Mouse (Mus musculus) heart, postnatal 36 days (tissue): ENCODE results near the gene Usp2. TPM values are rescaled to one million over a fixed set of nuclear protein-coding genes. Genes with fewer than 3 reads are reported as not detected.

Experiments
- DNase-seq, 2 experiments: peaks; one replicate each; pipeline ENCODE4 v3.0.0; 2021 to 2022
- intact Hi-C: fragments of 180-260 bp; cut with DNase I; formaldehyde crosslinking; loops from one replicate; pipeline ENCODE4 v1.15.1; 2025
- total RNA-seq, 2 experiments: library from RNA; stranded (reverse); gene quantifications; 2 replicates each; pipeline ENCODE4 v1.2.3; 2021

The Usp2 gene
- total RNA-seq, 2 experiments from 2014 or later, result 137 to 198 TPM

DNA sequence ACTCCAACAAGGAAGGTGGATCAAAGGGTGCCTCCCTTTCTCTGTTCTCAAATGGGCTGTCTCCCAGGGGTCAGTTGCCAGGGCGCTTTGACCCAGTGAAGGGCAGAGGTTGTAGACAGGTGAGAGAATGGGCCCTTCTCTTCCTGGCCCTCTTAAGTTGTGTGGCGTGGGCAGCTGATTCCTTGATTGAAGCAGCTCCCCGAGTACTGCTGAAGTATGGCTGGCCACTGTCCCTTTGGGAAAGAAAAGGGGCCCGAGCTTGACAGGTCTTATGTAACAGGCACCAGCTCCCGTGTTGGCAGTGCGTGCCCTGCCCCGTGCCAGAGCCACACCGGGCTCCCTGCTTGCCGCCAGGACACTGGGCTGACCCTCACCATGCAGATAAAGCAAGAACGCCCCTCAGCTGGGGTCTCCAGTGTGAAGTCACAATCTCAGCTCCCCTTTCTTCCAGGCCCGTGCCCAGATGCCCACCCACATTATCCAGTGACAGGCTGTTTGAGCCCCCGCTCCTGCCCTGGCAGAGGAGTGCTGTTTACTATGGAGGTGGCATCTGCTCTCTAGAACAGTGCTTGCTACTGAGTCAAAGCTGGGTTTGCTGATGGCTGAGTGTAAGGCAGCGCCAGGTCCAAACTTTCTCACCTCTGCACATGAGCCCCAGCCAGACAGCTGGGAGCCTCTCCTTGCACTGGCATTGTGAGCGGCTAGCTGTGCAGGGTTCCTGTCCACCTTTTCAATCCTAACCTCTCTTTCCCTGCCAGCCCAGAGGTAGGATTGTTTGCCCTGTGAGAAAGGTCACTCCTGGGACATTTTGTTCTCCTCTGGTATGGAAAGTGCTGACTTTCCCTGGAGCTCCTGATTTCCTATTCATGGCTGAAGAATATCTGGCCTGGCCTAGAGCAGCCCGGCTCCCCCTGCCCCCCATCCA lies 19.2 kb downstream of the Usp2 start:
- DNase-seq, result peak; percentile 67 to 77
- intact Hi-C loops, result loop anchor here (2.0 kb wide), 1 partner anchor 19 kb away; the partner anchor contains the start of gene Usp2

DNA sequence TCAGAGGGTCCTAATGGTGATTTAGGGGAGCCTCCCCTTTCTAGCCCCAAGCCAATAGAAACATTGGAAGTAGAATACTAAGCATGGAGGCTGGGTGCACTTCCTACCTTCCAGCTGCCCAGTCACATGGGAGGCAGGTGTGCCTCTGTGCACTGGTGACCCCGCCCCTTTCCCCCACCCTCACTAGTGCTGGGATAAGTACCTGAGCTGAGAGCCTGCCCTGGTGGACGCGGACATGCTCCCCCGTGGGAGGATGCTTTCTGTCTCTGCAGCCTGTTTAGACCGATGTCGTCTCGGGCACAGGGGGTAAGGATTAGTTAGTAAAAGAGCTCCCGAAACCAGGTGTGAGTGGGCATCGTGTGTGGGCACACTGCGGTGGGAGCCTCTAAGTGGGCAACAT lies 20.1 kb downstream of the Usp2 start:
- DNase-seq, result no peak
- intact Hi-C loops, result no loop called here

DNA sequence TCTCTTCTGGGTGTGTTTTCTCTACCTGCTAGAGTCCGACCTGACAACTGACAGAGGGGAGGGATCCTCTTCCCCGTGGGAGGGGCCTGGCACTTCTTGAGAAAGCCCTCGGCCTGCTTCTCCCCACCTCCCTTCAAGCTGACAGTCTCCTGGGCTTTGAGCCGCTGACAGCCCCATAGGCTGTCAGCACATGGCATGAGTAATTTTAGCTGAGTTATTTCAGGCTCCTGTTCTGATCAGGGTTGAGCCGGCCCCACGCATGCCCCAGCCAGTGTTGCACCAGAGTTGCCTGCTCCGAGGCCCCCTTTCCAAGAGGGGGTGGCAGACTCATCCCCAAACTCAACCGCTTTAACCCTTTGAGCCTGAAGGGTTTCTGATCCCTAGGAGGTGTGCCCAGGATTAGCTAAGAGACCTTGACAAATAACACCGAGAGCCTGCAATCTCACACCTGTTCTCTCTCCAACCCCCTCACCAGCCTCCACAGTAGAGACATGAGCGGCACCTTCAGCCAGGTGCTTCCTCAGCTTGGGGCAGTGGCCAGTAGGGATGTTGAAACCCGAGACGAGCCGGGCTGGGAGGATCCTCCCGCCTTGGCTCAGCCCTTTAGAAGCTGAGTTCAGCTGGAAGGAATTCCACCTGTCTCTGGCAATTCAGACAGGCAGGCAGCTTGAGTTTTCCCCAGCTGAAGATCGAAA lies 21.1 kb downstream of the Usp2 start:
- intact Hi-C loops, result no loop called here
- DNase-seq, result peak; percentile 44 to 56

DNA sequence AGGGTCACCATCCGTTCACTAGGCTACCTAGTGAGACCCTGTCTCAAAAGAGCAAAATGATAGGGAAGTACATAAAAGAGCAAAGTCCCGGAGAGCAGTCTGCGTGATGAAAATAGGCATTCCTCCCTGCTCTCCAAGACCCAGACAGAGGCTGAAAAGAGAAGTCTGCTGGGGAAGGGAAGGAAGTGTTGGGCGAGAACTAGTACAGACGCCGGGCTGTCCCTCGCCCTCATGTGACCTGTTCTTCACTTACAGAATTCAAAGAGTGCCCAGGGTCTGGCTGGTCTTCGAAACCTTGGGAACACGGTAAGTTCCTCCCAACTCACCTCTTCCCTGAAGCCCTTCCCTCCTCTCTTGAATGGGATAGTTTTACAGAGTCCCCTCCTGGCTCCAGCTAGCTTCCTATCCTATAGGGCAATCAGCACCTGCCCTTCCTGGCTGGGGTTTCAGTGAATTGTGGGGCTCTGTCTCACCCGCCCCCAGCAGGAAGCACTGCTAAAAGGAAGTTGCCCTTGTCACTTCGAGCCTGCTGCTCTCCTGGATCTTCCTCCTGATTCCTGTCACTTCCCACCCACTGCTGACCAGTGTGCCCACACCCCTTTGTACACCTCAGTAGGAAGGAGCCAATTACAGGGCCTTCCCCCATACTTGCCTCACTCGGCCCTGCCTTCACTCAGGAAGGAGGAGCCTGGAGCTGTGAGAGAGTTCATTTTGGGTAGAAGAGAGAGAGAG lies 22.2 kb downstream of the Usp2 start:
- intact Hi-C loops, result no loop called here
- peak in 1 of 2 experiments; percentile 33 for DNase-seq

DNA sequence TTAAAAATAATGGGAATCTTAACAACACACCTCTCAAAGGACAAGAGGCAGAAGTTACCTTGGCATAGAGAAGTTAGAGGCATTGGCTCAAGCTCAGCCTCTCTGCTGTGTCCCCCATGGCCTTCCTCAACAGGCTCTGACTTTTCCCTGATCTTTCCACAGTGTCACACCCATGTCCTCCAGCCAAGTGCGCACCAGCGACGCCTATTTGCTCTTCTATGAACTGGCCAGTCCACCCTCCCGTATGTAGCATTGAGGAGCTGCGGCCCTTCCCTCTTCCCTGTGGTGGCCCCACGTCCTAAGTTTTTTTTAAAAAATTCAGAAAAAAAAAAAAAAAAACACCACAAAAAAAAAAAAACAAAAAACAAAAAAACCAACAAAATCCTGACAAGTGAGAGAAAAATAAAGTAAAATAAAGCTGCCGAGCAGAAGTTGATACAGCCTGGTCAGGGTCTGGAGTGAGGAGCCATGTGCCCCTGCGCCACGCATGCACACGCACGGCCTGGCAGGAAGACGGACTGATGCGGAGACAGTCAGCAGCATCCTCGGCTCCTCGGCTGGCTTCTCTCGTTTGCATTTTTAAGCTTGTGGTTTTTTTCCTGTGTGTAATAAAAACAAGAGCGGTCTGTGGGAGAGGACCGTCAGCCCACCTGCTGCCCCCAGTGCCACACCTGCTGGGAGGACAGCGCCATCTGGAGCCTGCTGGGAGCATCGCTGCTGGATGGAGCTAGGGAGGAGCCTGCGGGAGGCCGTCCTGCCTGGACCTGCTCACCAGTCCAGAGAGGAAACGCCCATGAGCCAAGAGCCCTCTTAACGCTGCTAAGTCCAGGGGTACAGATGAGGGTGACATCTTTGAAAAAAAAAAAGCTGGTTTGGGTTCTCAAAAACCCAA lies 27.0 kb downstream of the Usp2 start:
- peak; percentile 77 to 79 for DNase-seq
- intact Hi-C loops, result loop anchor here (2.0 kb wide), 1 partner anchor 19 kb away; no protein-coding TSS in a partner anchor

DNA sequence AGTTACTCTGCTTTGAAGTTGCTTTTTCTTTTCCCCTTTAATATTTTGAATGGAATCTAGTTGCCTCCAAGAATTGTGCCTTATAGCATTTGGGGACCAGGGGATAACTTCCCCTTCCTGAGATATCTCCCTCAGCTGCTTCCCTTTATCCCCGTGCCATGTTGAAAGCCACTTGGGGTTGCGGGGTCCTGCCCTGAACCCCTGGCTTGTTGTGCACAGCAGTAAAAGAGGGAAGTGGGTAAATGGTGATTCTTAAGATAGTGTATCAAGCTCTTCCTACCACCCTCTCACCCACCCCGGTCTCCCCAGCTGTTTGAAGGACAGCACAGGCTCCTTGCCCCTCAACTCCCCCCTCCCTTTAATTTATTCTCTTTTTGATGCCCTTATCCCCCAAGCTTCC lies 27.9 kb downstream of the Usp2 start:
- DNase-seq, result no peak
- intact Hi-C loops, result loop anchor here (2.0 kb wide), 1 partner anchor 20 kb away; no protein-coding TSS in a partner anchor

DNA sequence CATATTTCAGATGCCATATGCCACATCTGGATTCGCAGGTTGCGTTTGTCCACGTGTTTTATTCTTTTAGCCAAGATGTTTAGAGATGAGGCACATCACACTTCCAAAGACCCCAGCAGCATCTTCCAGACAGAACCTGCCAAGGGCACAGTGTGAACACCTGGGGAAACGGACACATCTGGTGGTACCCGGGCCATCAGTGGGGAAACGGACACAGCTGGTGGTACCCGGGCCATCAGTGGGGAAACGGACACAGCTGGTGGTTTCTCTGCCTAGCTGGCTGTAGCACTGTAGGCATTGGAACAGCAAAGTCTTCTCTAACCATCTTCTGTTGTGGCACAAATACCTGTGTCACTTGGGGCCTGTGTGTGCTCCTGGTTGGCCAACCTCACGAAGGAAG lies 29.0 kb downstream of the Usp2 start:
- no peak for DNase-seq
- intact Hi-C loops, result loop anchor here (2.0 kb wide), 1 partner anchor 21 kb away; no protein-coding TSS in a partner anchor

DNA sequence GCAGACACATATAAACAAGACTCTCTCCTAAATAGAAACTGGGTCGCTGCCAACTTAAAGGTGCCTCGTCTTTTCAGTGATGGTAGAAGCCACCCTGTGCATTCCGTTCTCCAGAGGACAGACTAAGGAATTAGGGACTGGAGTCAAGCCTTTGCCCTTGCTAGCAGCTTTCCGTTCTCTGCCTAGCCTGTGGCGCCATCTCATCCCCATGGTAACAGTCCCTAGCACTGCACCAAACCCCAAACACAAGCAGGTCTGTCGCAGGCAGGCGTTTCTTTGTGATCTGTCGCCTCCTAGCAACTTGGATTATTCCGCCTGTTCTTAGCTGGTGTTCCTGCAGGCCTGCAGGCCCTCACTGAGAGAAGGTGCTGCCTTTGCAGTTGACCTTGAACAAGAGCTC lies 29.7 kb downstream of the Usp2 start:
- peak in 1 of 2 experiments; percentile 36 for DNase-seq
- intact Hi-C loops, result no loop called here

DNA sequence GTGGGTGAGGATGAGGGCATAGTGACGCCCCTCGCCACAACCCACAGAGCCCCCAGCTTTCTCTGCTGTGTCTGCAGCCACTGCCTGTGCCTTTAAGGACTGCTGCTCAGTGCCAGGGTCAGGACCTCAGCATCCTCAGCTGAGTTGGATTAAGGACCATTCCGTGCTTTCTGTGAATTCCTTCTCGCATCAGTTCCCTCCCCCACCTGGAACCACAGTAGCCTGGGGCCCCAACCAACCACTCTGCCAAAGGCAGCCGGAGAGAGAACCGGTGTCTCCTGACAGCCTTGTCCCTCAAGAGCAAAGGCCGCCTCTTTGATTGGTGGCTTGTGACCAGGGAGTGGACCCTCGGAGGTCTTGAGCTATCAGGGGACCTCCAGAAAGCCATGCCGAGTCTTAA lies 34.7 kb downstream of the Usp2 start, which contains the start of gene Mfrp:
Gene Mfrp, plus strand, starts transcription at position 240 of the 400 bp plus-strand sequence.
- intact Hi-C loops, result no loop called here
- no peak for DNase-seq

DNA sequence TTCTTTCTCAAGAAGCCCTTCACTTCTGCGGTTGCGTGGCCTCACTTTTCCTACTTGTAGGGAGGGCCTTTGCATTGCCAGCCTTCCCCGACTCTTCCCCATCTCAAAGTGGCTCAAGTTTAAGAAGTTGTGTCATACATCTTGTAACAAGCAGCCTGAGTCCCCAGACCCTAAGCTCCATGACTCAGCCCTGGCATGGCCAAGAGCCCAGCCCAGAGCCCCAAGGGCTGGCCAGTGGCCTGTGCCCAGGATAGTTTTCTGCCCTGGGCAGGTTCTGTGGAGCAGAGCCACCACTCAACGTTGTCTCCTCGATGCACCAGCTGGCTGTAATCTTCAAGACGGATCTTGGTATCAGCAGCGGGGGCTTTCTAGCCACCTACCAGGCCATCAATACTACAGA lies 38.1 kb downstream of the Usp2 start:
- intact Hi-C loops, result no loop called here
- DNase-seq, result no peak

DNA sequence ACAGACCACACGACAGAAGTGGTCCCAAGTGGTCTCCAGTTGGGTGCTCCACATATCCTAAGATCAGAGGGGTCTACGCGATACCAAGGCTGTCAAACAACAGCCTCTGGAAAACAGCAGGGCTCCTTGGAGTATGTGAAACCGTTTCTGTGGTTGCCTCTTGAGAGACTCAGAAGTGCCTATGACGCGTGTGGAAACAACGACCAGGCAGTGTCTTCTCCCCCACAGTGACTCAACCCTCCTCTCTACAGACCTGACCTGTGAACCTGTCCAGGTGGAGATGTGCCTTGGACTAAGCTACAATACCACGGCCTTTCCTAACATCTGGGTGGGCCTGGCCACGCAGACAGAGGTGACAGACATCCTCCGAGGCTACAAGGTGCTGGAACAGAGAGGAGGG lies 39.0 kb downstream of the Usp2 start:
- DNase-seq, result no peak
- intact Hi-C loops, result loop anchor here (2.0 kb wide), 1 partner anchor 121 kb away; no protein-coding TSS in a partner anchor

DNA sequence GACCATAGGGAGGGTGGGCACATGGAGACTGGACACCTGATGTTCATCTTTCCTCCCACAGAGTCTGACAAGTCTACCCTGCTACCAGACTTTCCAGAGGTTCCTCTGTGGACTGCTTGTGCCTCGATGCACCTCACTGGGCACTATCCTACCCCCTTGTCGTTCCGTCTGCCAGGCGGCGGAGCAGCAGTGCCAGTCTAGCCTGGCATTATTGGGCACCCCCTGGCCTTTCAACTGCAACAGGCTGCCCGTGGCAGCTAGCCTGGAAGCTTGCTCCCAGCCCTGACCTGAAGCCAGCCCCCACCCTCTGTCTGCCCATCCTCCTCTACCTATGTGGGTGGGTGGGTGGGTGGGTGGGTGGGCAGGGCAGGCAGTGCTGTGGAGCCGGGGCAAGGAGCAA lies 39.4 kb downstream of the Usp2 start:
- no peak for DNase-seq
- intact Hi-C loops, result loop anchor here (2.0 kb wide), 1 partner anchor 121 kb away; no protein-coding TSS in a partner anchor

DNA sequence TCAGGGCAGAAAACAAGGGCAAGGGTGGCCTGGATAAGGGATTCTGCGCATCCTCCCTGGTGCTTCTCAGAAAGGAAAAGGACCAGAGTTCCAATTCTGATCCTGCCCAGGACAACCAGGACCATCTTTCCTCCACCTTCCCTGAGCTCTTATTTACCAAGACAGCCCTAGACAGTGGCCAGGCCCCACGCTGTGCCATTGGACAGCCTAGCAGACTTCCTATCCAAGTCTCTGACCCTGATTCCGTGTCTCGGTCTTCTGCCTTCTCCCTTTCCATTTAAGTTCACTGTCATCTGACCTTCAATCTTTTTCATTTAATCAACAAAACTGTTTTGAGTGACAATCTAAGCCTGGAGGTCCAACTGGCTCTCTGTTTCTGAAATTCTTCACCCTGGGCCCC lies 39.8 kb downstream of the Usp2 start:
- intact Hi-C loops, result loop anchor here (2.0 kb wide), 1 partner anchor 122 kb away; no protein-coding TSS in a partner anchor
- no peak for DNase-seq

DNA sequence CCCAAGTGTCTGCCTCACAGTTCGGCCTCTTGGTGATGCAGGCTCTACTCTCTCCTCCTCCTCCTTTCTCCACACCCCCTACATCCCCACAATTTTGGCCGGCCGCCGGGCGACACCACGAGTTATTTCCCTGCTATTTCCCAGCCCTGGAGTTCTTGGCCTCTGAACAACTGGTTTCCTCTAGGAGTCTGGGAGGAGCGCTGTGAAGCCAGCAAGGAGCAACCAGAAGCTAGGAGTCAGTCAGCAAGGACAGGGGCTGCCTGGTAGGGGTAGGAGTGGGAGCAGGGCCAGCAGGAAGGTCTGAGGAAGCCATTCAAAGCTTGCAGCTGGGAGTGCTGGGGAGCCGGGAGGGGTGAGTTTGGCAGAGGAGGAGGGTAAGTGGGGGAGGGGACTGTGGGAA lies 40.3 kb downstream of the Usp2 start, which contains the start of gene C1qtnf5:
Gene C1qtnf5, plus strand, starts transcription at position 136 of the 400 bp plus-strand sequence.
- peak; percentile 87 for DNase-seq
- intact Hi-C loops, result loop anchor here (2.0 kb wide), 1 partner anchor 122 kb away; no protein-coding TSS in a partner anchor

DNA sequence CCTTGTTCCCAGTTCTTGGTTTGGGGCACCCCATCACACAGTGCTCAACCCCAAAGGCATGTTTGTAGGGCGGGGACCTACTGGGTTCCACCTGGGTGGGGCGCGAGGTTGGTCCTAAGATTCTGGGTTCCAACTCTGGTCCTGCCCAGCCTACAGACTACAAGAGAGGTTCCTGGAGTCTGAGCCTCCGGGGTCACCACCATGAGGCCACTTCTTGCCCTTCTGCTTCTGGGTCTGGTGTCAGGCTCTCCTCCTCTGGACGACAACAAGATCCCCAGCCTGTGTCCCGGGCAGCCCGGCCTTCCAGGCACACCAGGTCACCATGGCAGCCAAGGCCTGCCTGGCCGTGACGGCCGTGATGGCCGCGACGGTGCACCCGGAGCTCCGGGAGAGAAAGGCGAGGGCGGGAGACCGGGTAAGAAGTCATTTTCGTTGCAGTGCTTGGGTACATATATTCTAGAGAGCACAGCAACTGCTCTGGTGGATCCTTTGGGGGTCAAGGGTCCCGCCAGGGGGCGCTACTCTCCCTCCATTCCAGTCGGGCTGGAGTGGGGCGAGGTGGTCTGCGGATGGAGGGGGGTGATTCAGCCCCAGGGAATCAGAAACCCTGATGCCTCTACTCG lies 40.8 kb downstream of the Usp2 start:
- intact Hi-C loops, result loop anchor here (2.0 kb wide), 1 partner anchor 123 kb away; no protein-coding TSS in a partner anchor
- peak; percentile 59 to 60 for DNase-seq

DNA sequence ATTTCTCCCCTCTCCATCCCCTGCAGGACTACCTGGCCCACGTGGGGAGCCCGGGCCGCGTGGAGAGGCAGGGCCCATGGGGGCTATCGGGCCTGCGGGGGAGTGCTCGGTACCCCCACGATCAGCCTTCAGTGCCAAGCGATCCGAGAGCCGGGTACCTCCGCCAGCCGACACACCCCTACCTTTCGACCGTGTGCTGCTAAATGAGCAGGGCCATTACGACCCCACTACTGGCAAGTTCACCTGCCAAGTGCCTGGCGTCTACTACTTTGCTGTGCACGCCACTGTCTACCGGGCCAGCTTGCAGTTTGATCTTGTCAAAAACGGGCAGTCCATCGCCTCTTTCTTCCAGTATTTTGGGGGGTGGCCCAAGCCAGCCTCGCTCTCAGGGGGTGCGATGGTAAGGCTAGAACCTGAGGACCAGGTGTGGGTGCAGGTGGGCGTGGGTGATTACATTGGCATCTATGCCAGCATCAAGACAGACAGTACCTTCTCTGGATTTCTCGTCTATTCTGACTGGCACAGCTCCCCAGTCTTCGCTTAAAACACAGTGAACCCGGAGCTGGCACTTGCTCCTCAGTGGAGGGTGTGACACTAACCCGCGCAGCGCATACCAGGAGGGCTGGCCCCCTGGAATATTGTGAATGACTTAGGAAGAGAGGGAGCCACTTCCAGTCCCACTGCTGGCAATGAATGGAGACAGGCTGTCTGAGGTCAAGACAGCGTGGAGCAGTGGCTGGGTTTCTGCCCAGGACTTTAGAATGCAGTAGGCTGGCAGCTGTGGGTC lies 41.6 kb downstream of the Usp2 start:
- intact Hi-C loops, result no loop called here
- no peak for DNase-seq

DNA sequence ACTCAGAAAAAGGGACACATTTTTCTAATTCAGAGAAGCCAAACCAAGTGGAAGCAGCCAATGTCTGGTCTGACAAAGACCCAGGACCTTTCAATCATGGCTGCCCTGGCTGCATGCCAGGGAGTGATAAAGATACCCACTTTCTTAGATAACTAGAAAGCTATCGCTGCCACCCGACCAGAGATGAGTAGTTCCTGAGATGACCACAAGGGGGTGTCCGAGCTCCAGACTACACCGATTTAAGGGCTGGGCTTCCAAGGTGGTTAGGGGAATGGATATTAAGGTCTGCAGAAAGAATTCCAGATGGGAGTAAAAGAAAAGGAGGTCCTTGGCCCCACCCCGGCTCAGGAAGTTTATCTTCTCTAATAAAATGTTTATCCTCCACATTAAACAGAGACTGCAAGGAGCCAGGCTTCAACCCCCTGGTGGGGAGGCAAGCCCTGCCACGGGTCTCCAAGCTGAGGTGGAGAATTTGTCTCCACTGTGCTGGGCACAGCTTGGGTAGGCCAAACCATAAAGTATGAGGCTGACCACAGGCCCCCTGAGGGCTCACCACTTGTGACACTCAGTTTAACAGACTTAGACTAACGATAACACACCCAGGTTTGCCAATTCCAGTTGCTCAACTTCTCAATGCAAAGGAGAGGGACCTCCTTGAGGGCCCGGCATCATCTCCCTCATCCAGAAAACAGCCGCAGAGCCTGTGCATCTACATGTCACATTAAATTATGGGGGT lies 42.7 kb downstream of the Usp2 start:
- DNase-seq, result peak; percentile 77 to 80
- intact Hi-C loops, result no loop called here
